Comparison of ENCODE assay signal across 8 mouse cellular contexts in genomic region chr9:72639843-72640621, GRCm38 (mm10). TPM values are rescaled to one million over a fixed set of nuclear protein-coding genes. Genes with fewer than 3 reads are reported as not detected.
DNase-seq lines count a peak whose midpoint lies in the region; ATAC-seq and TF ChIP-seq lines count a peak whose summit lies in the region.

No protein-coding gene starts in this region.

- peak overlapping the region; percentile 27 for H3K4me3 ChIP-seq in embryonic facial prominence, embryonic 14.5 days (ENCODE audit: low read depth, low read length)
- peak overlapping the region; percentile 55 for H3K4me3 ChIP-seq in heart, adult 2 months
- H3K4me3 ChIP-seq in liver, adult 2 months (ENCODE audit: insufficient read depth, low read depth, low read length): peak overlapping the region; percentile 63

- H3K79me2 ChIP-seq in heart, adult 2 months (replicated peaks; ENCODE audit: control insufficient read depth, insufficient read depth, low read length): no peaks in the 10 kb centered on the region
- no peaks in the 10 kb centered on the region for H3K79me2 ChIP-seq in liver, adult 2 months (ENCODE audit: control insufficient read depth, insufficient read depth, low read length)

- WGBS in embryonic facial prominence, embryonic 14.5 days: under 1% methylated on average over 27 of the region's 27 CpGs
- WGBS in heart, adult 2 months: 2% methylated on average over 27 of the region's 27 CpGs
- 3% methylated on average over 27 of the region's 27 CpGs for WGBS in liver, adult 2 months

- peak overlapping the region; percentile 99 for H3K27ac ChIP-seq in embryonic facial prominence, embryonic 14.5 days (replicated peaks; ENCODE audit: low read depth, low read length)
- peak overlapping the region; percentile 96 for H3K27ac ChIP-seq in heart, adult 2 months
- H3K27ac ChIP-seq in liver, adult 2 months (replicated peaks; ENCODE audit: insufficient read depth, low read depth, low read length): peak overlapping the region; percentile 96

- DNase-seq in left cerebral cortex, adult 18-20 months (ENCODE audit: low spot score in 2 of 2): peak; percentile 59 to 62
- no peak for DNase-seq in left cerebral cortex, adult 11 months (ENCODE audit: low spot score)
- DNase-seq in embryonic facial prominence, embryonic 14.5 days (ENCODE audit: low spot score): peak; percentile 96
- peak; percentile 86 to 92 for DNase-seq in heart, adult 2 months
- DNase-seq in kidney, adult 8-10 months: peak; percentile 89 to 93
- DNase-seq in liver, adult 2 months (ENCODE audit: extremely low read depth, low read depth, low spot score): peak; percentile 97
- DNase-seq in spleen, postnatal 4 days (ENCODE audit: low spot score in 2 of 2): peak; percentile 73 to 81

- TF ChIP-seq CTCF in heart, adult 2 months (IDR thresholded peaks at IDR 0.05): no peak
- no peak for TF ChIP-seq CTCF in liver, adult 2 months (IDR thresholded peaks at IDR 0.05; ENCODE audit: low read depth, low read length)

- peaks cover 29% of the 10 kb centered on the region for H3K4me1 ChIP-seq in embryonic facial prominence, embryonic 14.5 days (ENCODE audit: control insufficient read depth, insufficient read depth, low read length)
- H3K4me1 ChIP-seq in heart, adult 2 months (ENCODE audit: control insufficient read depth, insufficient read depth, low read length): peaks cover 12% of the 10 kb centered on the region
- H3K4me1 ChIP-seq in liver, adult 2 months (ENCODE audit: control insufficient read depth, insufficient read depth, low read length): peaks cover 8% of the 10 kb centered on the region

- H3K4me2 ChIP-seq in embryonic facial prominence, embryonic 14.5 days (ENCODE audit: low read depth, low read length): peak overlapping the region; percentile 64

- no peaks in the 10 kb centered on the region for H3K36me3 ChIP-seq in embryonic facial prominence, embryonic 14.5 days (ENCODE audit: control insufficient read depth, insufficient read depth, low read length)
- H3K36me3 ChIP-seq in heart, adult 2 months (ENCODE audit: control insufficient read depth, insufficient read depth, low read length): peaks cover 5% of the 10 kb centered on the region
- no peaks in the 10 kb centered on the region for H3K36me3 ChIP-seq in liver, adult 2 months (ENCODE audit: control insufficient read depth, insufficient read depth, low read length)

- no peaks in the 10 kb centered on the region for H3K27me3 ChIP-seq in embryonic facial prominence, embryonic 14.5 days (replicated peaks; ENCODE audit: control insufficient read depth, insufficient read depth, low read length)
- no peaks in the 10 kb centered on the region for H3K27me3 ChIP-seq in heart, adult 2 months (ENCODE audit: control insufficient read depth, insufficient read depth, low read length)
- no peaks in the 10 kb centered on the region for H3K27me3 ChIP-seq in liver, adult 2 months (ENCODE audit: control insufficient read depth, insufficient read depth, low read length)

- intact Hi-C loops in heart, adult 2 months (cut with DNase I): loop anchor here (1.0 kb wide), 1 partner anchor 22 kb away; the partner anchor contains the start of gene Nedd4

- peak overlapping the region; percentile 65 for H3K9ac ChIP-seq in embryonic facial prominence, embryonic 14.5 days (ENCODE audit: low read depth, low read length)
- H3K9ac ChIP-seq in heart, adult 2 months (ENCODE audit: low read depth, low read length): peak overlapping the region; percentile 70
- peak overlapping the region; percentile 78 for H3K9ac ChIP-seq in liver, adult 2 months (ENCODE audit: low read depth, low read length)

- peak; percentile 89 for TF ChIP-seq EP300 in heart, adult 2 months (IDR thresholded peaks at IDR 0.05; ENCODE audit: insufficient read depth, low read depth, low read length)

- no peaks in the 10 kb centered on the region for H3K9me3 ChIP-seq in embryonic facial prominence, embryonic 14.5 days (ENCODE audit: control insufficient read depth, low read length)

- ATAC-seq in embryonic facial prominence, embryonic 14.5 days (ENCODE audit: low read depth): peak; percentile 94
- peak; percentile 27; the same call in 1 of the 2 replicates for ATAC-seq in monocyte, adult 5-6 weeks (replicated peaks; ENCODE audit: insufficient number of reproducible peaks, low FRiP score, low TSS enrichment, poor library complexity, severe bottlenecking)

- peak; percentile 86 for TF ChIP-seq POLR2A in heart, adult 2 months (IDR thresholded peaks at IDR 0.05; ENCODE audit: insufficient read depth, low read depth, low read length)
- TF ChIP-seq POLR2A in liver, adult 2 months (IDR thresholded peaks at IDR 0.05; ENCODE audit: extremely low read depth, insufficient read depth, low read length): peak; percentile 81

RNA-seq across cellular contexts. Expression of gene Nedd4, which starts 22.1 kb away (rescaled TPM):
- total RNA-seq in left cerebral cortex, adult 18-20 months (2021): 100 to 1,000 TPM; 289 to 298 TPM
- polyA plus RNA-seq in embryonic facial prominence, embryonic 14.5 days (2014; fragmentation: Nextera tagmentation; extraction: Ambion mirVana): 649 and 733 TPM in 2 replicates
- total RNA-seq in heart, adult 2 months (2021): 100 to 1,000 TPM; 317 to 357 TPM
- polyA plus RNA-seq in heart, adult 2 months (2012; rRNA removed): 129 and 289 TPM in 2 replicates
- 123 and 142 TPM in 2 replicates for total RNA-seq in liver, adult 2 months (2014; rRNA removed)
- 45.6 and 51.7 TPM in 2 replicates for polyA plus RNA-seq in liver, adult 2 months (2012; rRNA removed)
- 69.3 to 109 TPM (median 72.0 TPM) in 3 replicates for total RNA-seq in monocyte, adult 5-6 weeks (2017)
